Mouse (Mus musculus): ENCODE results near the gene Repin1. TPM values are rescaled to one million over a fixed set of nuclear protein-coding genes. Genes with fewer than 3 reads are reported as not detected.

Repin1 gene
- polyA plus RNA-seq, 1 experiment from 2014 or later = 48.9 TPM

DNA sequence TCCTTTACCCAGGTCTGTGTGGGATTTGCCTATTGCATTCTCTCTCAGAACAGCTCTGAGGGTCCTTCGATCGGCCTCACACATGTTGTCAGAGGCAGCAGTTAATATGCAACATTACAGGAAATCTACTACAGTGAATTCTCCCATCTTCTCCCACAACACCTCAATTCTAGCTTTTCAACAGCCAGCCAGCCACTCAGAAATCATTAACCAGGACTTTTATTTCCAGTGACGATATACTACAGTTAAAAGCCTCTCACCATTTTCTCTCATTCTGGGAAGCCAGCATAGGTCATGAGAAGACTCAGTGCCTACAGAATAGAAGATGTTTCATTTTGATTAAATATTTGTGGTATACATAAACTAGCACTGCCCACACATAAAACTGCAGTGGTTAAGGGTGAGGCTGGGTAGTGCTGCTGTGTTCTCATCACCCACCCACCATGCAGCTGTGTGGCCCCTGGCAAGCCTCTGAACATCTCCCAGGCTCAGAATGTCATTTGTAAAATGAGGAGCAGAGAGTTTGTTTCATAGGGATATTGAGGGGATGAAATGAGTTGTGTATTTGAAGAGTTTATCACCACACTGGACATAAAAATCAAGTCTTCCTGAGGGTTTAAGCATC lies 2.4 kb upstream of the Repin1 start:
- Histone ChIP-seq H3K4me1 (peaks cover 18% of the 10 kb centered on the region), H3K4me3 (no peak overlapping the region), H3K27me3 (replicated peaks) (no peaks in the 10 kb centered on the region), H3K9me3 (peaks cover 4% of the 10 kb centered on the region), H3K4me2 (no peak overlapping the region), H3K27ac (no peak overlapping the region), H3K9ac (no peak overlapping the region), H3K36me3 (replicated peaks) (peaks cover 6% of the 10 kb centered on the region)
- 84% methylated on average over 3 of the region's 3 CpGs for WGBS
- no peak for ATAC-seq (replicated peaks)

DNA sequence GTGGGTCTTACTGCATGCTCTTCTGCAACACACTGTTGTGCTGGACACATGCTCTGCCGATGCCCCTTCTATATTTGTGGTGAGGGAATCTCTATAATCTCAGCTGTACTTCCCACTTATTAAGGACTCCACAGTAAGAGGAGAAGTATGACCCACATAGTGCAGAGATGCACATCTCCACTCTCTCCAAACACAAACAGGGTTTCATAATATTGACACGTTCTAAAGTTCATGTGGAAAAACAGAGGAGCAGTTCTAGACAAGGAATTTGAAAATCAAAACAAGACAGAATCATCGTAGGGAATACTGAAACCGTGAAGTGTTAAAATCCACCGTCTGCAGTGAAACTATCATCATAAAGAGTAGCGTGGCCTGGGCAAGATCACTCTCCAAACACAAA lies 1.8 kb upstream of the Repin1 start:
- Histone ChIP-seq H3K9me3 (peaks cover 9% of the 10 kb centered on the region), H3K4me3 (no peak overlapping the region), H3K4me1 (peaks cover 18% of the 10 kb centered on the region), H3K27ac (no peak overlapping the region), H3K9ac (no peak overlapping the region), H3K4me2 (no peak overlapping the region), H3K36me3 (replicated peaks) (peaks cover 12% of the 10 kb centered on the region), H3K27me3 (replicated peaks) (no peaks in the 10 kb centered on the region)
- ATAC-seq (replicated peaks) = no peak
- 89% methylated on average over 6 of the region's 6 CpGs for WGBS

DNA sequence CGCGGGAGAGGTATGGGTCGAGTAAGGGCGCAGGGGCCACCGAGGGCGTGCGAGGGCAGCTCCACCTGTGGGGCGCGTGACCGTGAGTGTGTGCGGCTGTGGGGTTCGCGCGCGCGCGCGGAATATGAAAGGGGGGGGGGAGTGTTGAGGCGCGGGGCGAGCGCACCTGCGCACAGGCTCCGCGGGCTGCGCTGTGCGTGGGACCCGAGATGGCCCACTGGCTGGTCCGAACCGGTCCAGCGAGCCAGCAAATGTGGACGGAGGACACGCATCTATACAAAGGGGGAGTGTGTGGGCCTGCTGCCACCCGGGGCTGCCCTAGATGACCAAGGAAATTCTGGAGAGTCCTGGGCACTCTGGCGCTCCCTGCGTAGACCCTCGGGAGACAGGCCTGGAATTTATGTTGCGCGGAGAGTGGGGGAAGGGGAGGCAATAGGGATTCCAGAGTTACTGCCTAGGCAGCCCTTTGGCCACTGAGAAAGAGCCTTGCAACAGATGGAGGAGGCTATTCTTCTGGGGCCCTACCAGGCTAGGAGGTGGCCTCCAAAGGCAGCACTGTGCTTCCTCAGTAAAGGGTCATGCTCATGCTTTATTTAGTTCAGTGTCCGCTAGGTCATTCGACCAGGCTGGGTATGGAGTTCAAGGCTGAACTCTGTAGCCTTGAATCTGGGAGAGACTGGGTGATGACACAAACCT lies 508 bp downstream of the Repin1 start:
- no peaks in the 10 kb centered on the region for H3K27me3 ChIP-seq (replicated peaks)
- peak; percentile 88 for ATAC-seq (replicated peaks)
- H3K9ac ChIP-seq = peak overlapping the region; percentile 86
- peaks cover 13% of the 10 kb centered on the region for H3K9me3 ChIP-seq
- peak overlapping the region; percentile 81 for H3K4me3 ChIP-seq
- H3K27ac ChIP-seq = peak overlapping the region; percentile 95
- H3K36me3 ChIP-seq (replicated peaks) = peaks cover 33% of the 10 kb centered on the region
- under 1% methylated on average over 41 of the region's 41 CpGs for WGBS
- peak overlapping the region; percentile 61 for H3K4me2 ChIP-seq
- peaks cover 18% of the 10 kb centered on the region for H3K4me1 ChIP-seq

DNA sequence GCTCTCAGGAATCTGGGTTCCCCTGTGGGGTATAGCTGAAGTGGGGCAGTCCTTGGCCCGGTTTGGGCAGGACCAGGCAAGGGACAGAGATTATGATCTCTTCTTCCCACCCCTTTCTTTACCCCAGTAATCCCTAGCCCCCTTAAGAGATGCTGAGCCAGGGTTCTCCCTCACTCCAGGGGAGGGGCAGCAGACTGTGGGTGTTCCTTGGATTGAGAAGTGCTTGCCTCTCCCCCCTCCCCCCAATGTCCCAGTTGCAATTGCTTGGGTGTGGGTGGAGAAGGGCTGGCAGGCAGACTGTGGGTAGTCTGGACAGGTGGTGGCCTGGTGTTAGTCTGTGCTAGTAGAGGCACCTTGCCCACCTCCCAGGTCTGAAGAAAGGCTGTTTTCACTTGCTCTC lies 1.6 kb downstream of the Repin1 start:
- Histone ChIP-seq H3K9ac (no peak overlapping the region), H3K27ac (no peak overlapping the region)

DNA sequence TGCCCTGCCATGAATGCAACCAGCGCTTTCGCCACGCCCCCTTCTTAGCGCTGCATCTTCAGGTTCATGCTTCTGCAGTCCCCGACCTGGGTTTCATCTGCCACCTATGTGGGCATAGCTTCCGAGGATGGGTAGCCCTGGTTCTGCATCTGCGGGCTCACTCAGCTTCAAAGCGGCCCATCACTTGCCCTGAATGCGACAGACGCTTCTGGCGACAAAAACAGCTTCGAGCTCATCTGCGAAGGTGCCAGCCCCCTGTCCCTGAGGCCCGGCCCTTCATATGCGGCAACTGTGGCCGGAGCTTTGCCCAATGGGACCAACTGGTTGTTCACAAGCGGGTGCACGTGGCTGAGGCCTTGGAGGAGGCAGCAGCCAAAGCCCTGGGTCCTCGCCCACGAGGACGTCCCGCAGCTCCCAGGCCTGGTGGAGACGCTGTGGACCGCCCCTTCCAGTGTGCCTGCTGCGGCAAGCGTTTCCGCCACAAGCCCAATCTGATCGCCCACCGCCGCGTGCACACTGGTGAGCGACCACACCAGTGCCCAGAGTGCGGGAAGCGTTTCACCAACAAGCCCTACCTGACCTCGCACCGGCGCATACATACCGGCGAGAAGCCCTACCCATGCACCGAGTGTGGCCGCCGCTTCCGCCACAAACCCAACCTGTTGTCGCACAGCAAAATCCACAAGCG lies 3.0 kb downstream of the Repin1 start:
- peaks cover 29% of the 10 kb centered on the region for H3K4me1 ChIP-seq

More for the DNA sequence above, 1.6 kb downstream of the Repin1 start:
- Histone ChIP-seq H3K4me3 (peak overlapping the region; percentile 81), H3K4me1 (peaks cover 18% of the 10 kb centered on the region), H3K9me3 (peaks cover 13% of the 10 kb centered on the region), H3K27me3 (replicated peaks) (no peaks in the 10 kb centered on the region), H3K4me2 (peak overlapping the region; percentile 61), H3K36me3 (replicated peaks) (peaks cover 42% of the 10 kb centered on the region)
- 24% methylated on average over 1 of the region's 1 CpGs for WGBS
- ATAC-seq (replicated peaks) = no peak

DNA sequence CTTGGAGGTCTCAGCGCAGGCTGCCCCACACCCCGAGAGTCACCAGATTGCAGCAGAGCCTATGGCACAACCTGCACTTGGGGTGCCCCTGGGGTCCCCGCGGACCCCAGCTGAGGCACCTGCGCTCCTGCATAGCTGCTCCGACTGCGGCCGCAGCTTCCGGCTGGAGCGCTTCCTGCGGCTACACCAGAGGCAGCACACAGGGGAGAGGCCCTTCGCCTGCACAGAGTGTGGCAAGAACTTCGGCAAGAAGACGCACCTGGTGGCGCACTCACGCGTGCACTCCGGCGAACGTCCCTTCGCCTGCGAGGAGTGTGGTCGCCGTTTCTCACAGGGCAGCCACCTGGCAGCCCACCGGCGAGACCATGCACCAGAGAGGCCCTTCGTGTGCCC lies 3.5 kb downstream of the Repin1 start:
- Histone ChIP-seq H3K36me3 (replicated peaks) (peaks cover 42% of the 10 kb centered on the region), H3K4me1 (peaks cover 29% of the 10 kb centered on the region), H3K9me3 (peaks cover 13% of the 10 kb centered on the region), H3K4me3 (no peak overlapping the region), H3K9ac (no peak overlapping the region), H3K27ac (no peak overlapping the region), H3K4me2 (no peak overlapping the region), H3K27me3 (replicated peaks) (no peaks in the 10 kb centered on the region)
- WGBS = 98% methylated on average over 27 of the region's 27 CpGs
- no peak for ATAC-seq (replicated peaks)

More for the DNA sequence above, 3.0 kb downstream of the Repin1 start:
- Histone ChIP-seq H3K27me3 (replicated peaks) (no peaks in the 10 kb centered on the region), H3K9ac (no peak overlapping the region), H3K36me3 (replicated peaks) (peaks cover 42% of the 10 kb centered on the region), H3K9me3 (peaks cover 13% of the 10 kb centered on the region), H3K4me3 (no peak overlapping the region), H3K4me2 (no peak overlapping the region), H3K27ac (no peak overlapping the region)
- ATAC-seq (replicated peaks) = no peak
- 96% methylated on average over 45 of the region's 45 CpGs for WGBS

DNA sequence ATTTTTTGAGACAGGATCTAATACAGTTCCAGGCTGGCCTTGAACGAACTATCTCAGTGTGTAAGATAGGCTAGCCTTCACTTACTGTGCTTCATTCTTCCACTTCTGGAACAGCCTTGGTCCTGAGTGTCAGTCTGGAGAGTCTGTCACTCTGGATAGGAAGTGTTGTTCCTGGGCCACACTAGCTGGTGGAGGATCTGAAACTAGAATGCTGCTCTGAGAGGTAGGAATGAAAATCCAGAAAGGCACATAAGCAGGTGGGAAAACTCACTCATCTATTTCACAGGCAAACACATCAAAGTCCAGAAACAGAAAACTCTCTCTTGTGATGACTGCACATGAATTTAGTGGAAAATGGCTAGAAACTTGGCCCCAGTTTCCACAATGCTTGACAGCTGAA lies 6.9 kb downstream of the Repin1 start:
- 89% methylated on average over 1 of the region's 1 CpGs for WGBS
- peak overlapping the region; percentile 93 for H3K27ac ChIP-seq
- no peak for ATAC-seq (replicated peaks)

DNA sequence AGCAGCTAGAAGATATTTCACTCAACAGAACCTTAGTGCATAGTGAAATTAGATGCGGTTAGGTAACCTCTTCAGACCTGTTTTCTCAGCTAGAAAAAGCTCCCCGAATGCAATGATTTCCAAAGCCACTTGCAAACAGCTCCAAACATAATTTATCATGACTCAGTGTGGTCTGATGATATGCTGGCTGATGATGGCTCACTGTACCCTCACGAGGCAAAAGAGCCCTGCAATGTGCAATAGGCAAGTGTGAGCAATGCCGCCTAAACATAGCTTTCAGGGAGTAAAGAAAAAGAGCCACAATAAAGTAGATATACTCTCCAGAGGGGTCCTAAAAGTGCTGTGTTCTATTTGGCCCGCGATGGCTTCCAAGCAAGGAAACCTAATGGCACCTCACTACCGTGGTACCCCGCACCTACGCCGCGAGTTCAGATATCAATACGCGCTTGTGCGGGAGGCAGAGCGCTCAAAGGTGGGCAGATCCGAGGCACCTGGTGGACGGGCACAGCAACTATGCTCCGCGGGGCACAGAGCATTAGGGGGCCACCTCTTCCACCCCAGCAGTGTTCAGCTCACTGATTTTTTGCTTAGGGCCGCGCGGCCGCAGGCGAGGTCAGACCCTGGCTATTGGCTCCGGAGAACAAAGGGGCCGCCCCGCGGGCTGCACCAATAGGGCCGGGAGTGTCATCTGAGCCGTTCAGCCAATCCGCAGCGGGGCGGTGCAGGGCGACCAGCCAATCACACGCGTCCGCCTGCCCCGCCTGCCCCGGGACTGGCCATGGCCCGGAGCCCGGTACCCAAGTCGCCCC lies 7.8 kb downstream of the Repin1 start, which contains the start of gene Zfp775:
TSS of gene Zfp775 (plus strand) at position 793 of the 809 bp plus-strand sequence.
- H3K9ac ChIP-seq = peak within 1 kb of the TSS; percentile 80
- no peaks in the 10 kb centered on the region for H3K27me3 ChIP-seq (replicated peaks)
- H3K36me3 ChIP-seq (replicated peaks) = peaks cover 34% of the 10 kb centered on the region
- H3K4me3 ChIP-seq = peak within 1 kb of the TSS; percentile 71
- H3K9me3 ChIP-seq = peaks cover 8% of the 10 kb centered on the region
- ATAC-seq (replicated peaks) = peak; percentile 99
- peak within 1 kb of the TSS; percentile 78 for H3K4me2 ChIP-seq
- WGBS = 4% methylated on average over 42 of the region's 42 CpGs
- peak within 1 kb of the TSS; percentile 93 for H3K27ac ChIP-seq
- peaks cover 20% of the 10 kb centered on the region for H3K4me1 ChIP-seq

More for the DNA sequence above, 6.9 kb downstream of the Repin1 start:
- Histone ChIP-seq H3K4me2 (no peak overlapping the region), H3K4me3 (no peak overlapping the region), H3K4me1 (peaks cover 20% of the 10 kb centered on the region), H3K9ac (no peak overlapping the region), H3K9me3 (peaks cover 13% of the 10 kb centered on the region), H3K27me3 (replicated peaks) (no peaks in the 10 kb centered on the region), H3K36me3 (replicated peaks) (peaks cover 42% of the 10 kb centered on the region)

DNA sequence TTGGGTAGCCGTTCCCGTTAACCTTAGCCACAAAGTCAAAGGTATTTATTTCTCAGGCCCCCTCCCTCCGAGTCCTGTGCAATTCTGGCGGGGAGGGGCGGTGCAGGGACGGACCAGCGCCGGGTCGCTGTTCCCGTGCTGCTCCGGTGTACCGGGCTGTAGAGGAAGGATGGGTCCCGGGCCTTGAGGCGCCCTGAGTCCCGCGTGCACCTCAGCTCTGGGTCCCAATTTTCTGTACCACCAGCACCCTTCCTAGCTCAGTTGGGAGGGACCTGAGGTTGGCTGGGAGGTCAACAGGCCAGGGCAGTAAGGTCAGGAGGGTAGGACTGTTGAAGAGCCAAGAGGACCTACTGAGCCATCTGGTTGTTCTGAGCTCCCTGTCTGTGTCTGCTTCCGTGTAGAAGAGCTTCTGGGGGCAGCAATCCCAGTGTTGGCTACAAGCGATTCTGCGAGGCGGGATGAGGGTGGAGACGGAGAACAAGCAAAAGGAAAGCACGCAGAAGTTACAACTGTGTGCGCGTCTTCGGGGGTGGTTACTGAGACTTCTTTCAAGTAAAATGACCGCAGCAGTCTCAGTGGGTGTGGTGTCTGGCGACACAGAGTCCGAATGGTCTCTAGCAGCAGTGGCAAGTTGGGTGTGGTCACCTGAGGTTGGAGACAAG lies 8.5 kb downstream of the Repin1 start:
- Histone ChIP-seq H3K4me1 (peaks cover 20% of the 10 kb centered on the region), H3K4me2 (peak overlapping the region; percentile 78), H3K9ac (peak overlapping the region; percentile 80), H3K36me3 (replicated peaks) (peaks cover 27% of the 10 kb centered on the region), H3K4me3 (peak overlapping the region; percentile 71), H3K27me3 (replicated peaks) (no peaks in the 10 kb centered on the region), H3K9me3 (peaks cover under 1% of the 10 kb centered on the region; the same call in 1 of the 2 replicates), H3K27ac (peak overlapping the region; percentile 93)
- ATAC-seq (replicated peaks) = peak; percentile 83
- 1% methylated on average over 28 of the region's 28 CpGs for WGBS

DNA sequence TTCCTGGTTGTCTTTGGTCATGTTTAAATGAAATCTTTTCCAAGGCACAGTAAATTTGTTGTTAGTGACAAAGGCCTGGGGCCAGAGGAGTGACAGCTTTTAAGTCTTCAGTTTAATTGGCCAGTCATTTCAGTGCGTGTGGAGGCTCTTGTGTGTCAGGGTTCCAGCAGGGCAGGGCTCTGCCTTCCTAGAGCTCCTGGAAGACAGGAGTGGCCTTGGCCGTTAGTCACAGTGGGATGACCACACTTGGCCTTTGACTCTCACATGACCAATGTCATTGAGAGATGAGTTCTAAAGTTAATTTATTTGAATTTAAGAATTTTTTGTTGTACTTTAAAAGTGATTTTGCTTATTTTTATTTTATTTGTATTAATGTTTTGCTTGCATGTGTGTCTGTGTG lies 14.4 kb downstream of the Repin1 start:
- Histone ChIP-seq H3K4me2 (no peak overlapping the region), H3K4me1 (peaks cover 2% of the 10 kb centered on the region), H3K36me3 (replicated peaks) (peaks cover 1% of the 10 kb centered on the region; the same call in 1 of the 2 replicates), H3K27ac (no peak overlapping the region), H3K27me3 (replicated peaks) (no peaks in the 10 kb centered on the region), H3K4me3 (no peak overlapping the region), H3K9me3 (no peaks in the 10 kb centered on the region), H3K9ac (no peak overlapping the region)
- WGBS = 75% methylated on average over 2 of the region's 2 CpGs
- no peak for ATAC-seq (replicated peaks)

DNA sequence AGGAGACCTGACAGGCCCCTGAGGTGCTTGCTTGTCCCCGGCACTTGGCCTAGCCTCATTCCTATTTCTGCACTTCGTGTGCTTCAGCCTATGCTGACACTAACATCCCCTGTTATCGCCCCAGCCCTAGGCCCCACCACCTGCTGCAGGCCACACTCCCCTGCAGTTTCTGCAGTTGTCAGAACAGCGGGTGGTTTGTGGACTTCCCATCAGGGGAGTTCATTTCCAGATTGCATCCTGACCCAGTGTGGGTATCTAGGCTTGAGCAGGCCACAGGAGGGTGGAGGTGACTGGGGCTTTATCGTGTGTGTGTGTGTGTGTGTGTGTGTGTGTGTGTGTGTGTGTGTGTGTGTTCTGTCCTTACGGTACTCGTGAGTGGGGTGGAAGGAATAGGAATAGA lies 15.8 kb downstream of the Repin1 start:
- H3K4me3 ChIP-seq = no peak overlapping the region
- 64% methylated on average over 7 of the region's 7 CpGs for WGBS
- no peaks in the 10 kb centered on the region for H3K27me3 ChIP-seq (replicated peaks)
- peaks cover 12% of the 10 kb centered on the region; the same call in 1 of the 2 replicates for H3K36me3 ChIP-seq (replicated peaks)
- no peak overlapping the region for H3K27ac ChIP-seq
- H3K9ac ChIP-seq = no peak overlapping the region
- no peak overlapping the region for H3K4me2 ChIP-seq
- no peaks in the 10 kb centered on the region; the same call in 1 of the 2 replicates for H3K4me1 ChIP-seq
- no peaks in the 10 kb centered on the region for H3K9me3 ChIP-seq
- no peak for ATAC-seq (replicated peaks)
